Mouse (Mus musculus) layer of hippocampus, adult 9-11 months (tissue): Measurements from ENCODE around the gene Hist1h2bh.
A peak's percentile ranks its signal among the peaks of the same experiment; 100 is the strongest.

Source experiments
- DNase-seq: peaks from one replicate; pipeline ENCODE4 v3.0.0; 2022

Gene Hist1h2bh

GRCm38 (mm10) chr13:23529480-23530165, 13.6 kb downstream of the Hist1h2bh start:
- no peak for DNase-seq

DNA sequence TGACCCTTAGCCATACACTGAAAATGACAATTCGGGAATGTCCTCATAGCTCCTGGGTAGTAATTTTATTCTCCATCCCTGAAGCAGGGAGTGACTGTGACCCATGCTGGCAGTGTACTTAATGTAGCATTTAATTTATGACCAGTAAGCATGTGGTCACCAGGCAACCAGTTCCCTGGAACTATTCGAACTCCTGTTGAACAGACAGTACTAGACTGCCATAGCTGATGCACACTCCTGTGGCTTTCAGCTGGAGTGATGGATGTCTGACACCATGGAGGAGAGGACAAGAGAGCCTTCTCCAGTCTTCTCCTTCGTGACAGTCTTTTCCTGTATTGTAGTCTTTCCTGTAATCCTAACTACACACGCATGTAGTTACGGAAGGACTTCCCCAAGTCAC, 14.2 kb downstream of the Hist1h2bh start:
- no peak for DNase-seq

DNA sequence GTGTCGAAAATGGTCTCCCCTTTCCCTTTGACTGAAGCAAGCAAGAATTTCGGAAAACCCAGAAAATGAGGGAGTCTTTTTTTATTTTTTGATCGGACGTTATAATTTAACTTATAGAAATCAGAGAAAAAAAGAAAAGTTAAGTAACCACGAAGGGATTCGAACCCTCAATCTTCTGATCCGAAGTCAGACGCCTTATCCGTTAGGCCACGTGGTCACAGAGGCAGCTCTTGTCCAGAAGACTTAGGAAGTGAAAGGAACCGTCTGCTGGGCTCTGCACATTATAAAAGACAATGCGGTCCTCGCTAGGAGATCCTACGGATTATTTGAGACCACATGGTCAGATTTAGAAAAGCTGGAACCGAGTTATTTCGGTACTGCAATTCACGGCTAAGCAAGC, 16.9 kb downstream of the Hist1h2bh start:
- DNase-seq, result peak; percentile 89

DNA sequence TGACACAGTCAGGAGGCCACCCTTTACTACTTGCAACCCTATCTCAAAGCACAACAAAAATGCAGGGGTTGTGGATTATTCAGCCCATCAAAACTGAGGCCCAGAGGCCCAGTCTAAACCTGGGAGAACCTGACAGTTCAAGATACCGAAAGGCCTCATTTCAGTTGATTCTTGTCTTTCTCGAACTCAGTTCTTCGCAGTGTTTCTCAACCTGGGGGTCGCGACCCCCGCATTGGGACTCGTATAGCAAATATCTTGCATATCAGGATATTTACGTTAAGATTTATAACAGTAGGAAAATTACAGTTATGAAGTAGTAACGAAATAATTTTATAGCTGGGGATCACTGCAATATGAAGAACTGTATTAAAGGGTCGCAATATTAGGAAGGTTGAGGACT, 17.3 kb downstream of the Hist1h2bh start:
- no peak for DNase-seq

DNA sequence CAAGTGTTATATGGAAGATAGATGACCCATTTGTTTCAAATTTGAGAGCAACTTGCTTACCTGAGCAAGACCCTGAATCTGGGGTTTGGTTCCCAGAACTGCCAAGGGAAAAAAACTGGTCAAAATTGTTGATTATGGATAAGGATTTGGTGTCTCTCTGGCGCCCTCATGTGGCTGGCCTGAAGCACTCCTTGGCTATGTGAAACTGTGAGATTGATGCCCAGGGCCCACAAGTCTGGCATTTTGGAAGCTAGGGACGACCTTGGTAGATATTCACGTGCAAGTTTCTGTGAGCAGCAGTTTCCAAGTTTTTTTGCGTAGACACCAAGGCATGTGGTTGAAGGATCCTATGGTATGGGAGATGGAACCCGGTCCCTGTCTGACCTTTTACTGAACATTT, 18.5 kb downstream of the Hist1h2bh start:
- DNase-seq, result peak; percentile 53

DNA sequence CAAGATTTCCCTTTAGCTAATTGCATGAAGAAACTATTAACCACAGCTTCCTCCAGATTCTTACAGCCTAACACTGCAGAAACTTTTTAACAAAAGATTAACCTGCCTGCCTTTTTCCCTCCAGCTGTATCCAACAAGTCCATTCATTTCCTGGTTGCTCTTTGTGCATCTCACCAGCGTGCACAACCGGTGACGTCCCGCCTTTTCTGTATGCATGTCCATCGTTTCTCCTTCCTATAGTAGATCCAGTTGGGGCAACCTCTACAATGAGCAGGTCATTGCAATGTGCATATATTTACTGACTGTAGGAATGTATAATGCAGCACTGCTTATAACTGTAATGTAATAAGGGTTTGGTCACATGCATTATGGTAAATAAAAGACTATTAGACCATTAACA, 19.2 kb downstream of the Hist1h2bh start:
- DNase-seq, result no peak

- DNase-seq, result peak; percentile 49
These were observed 21.5 kb downstream of the Hist1h2bh start for GRCm38 (mm10) chr13:23521703-23522102.

DNA sequence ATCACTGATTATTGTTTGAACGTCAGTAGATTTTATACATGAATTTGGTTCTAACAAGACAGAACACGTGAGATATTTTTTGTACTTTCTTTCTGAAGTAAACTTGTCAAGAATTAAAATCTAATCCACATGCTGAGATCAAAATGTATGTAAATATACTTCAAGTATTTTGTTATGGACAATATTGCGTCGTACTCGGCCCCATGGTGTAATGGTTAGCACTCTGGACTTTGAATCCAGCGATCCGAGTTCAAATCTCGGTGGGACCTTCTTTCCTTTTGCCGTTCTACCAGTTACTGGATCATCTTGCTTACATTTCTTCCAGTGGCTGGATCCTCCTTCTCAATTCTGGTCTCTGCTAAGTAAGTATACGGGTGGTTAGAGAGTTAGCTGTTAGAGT, 23.8 kb downstream of the Hist1h2bh start:
- peak; percentile 66 for DNase-seq

- peak; percentile 65 for DNase-seq
These were observed 24.3 kb downstream of the Hist1h2bh start for GRCm38 (mm10) chr13:23518885-23519284.

DNA sequence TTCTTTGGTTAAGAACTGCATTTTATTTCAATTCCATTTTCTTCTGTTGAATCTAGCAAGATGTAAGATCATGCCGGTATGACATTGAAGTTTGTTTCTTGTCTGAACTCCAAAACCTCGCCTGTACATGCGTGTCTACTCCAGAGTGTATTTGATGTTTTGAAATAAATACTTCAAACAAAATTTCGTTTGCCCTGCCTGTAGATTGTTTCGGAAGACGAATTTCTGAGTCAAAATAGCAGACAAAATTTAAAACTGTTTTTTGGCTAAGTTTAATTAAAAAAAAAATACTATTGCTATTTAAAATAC, 24.9 kb downstream of the Hist1h2bh start:
- DNase-seq, result no peak

- peak; percentile 87 for DNase-seq
These were observed 25.4 kb downstream of the Hist1h2bh start for GRCm38 (mm10) chr13:23517603-23518294.

DNA sequence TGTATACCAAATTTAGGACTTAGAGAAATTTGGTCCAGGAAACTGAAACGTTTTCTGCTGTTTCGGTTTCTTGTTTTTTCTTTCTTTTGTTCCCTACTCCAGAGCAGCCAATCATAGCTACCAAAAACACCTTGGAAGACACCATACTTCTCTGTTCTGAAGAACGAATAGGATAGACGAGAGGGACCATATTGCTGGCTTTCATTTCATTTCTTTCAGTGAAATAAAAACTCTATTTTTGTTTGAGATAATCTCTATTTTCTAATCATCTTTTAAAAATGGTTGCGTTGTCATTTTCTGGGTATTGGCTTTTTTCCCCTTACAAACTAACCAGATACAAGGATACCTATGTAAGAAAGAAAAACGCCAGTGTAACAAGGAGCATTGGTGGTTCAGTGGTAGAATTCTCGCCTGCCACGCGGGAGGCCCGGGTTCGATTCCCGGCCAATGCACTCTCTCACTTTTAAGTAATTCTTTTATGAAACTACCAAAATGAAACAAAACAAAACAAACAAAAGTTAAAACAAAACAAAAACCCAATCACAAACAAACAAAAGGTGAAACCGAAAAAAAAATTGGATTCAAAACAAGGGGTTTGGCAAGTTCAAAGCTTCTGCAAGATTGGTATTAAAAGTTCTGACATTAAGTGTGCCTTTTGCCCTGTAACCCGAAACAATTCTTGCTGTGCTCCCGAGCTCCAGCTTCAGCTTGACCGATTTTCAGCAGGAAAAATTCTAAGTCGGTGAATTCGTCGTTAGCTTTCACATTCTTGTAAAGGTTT, 26.2 kb downstream of the Hist1h2bh start:
- no peak for DNase-seq

DNA sequence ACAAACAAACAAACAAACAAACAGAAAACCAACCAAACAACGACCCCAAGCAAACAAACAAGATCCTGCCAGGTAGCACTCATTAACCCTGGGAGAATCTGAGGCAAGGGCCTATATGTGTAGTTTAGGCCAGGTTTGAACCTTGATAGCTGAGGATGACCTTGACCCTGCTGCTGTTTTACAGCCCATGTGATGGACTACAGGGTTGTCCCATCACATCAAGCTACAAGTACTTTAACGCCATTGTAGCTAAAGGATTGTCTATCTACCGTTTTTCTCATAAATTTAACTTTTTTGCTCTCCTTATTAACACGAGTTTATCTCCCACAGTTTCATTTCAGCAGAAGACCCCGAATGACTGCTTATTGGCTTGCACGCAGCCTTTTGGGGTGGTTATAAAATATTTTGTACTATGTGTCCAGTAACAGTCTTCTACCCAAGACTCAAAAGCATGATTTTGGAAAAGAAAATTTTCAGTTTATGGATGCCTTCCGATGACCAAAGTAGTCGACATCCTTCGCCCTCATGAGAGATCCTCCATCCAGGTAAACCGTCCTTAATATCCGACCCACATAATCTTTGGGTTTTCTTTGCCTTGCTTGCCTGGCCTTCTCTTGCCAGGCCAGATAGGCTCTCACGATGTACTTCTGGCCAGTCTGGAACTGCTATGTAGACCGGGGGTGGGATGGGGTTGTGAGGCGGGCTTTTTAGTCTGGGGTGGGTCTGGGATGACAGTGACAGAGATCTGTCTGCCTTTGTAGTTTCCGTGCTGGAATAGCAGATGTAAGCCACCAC, 27.2 kb downstream of the Hist1h2bh start:
- no peak for DNase-seq

GRCm38 (mm10) chr13:23515281-23515680, 27.9 kb downstream of the Hist1h2bh start:
- DNase-seq, result no peak

GRCm38 (mm10) chr13:23513517-23513916, 29.7 kb downstream of the Hist1h2bh start:
- DNase-seq, result no peak

DNA sequence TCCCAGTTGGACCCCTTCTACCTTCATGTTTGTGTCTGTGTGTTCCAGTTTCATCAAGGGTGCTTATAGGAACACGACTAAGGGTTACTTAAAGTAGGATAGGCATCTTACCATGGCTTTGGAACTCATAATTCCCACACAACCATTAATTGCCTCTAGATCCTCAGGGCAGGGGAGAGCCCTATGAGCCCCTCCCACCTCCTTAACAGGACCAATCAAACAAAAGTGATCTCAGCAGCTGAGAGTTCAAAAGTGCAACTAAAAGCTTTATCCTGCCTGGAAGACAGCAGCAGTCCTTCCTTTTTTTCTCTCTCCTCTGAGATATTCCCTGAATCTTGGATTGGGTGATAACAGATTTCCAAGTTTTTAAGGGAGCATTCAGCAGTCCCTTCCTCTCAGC, 33.1 kb downstream of the Hist1h2bh start:
- no peak for DNase-seq

- no peak for DNase-seq
These were observed 36.2 kb downstream of the Hist1h2bh start for GRCm38 (mm10) chr13:23506819-23507515.

DNA sequence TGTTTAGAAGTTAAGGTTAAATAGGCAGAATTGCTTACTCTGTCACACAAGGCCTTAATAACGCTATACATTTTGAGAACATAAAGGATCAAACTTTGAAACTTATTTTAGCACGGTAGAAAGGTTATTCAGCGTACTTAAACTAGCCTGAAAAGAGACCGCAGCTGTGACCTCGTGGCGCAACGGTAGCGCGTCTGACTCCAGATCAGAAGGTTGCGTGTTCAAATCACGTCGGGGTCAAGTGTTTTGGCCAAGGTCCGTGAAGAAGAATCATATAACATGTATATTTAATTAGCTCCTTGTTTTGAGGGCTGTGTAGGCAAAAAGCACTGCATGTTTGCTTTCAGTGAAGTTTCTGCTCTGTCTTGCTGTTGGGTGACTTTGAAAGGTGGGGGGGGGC, 36.8 kb downstream of the Hist1h2bh start:
- DNase-seq, result no peak

- no peak for DNase-seq
These were observed 37.4 kb downstream of the Hist1h2bh start for GRCm38 (mm10) chr13:23505662-23506345.

GRCm38 (mm10) chr13:23503797-23504196, 39.4 kb downstream of the Hist1h2bh start:
- no peak for DNase-seq

DNA sequence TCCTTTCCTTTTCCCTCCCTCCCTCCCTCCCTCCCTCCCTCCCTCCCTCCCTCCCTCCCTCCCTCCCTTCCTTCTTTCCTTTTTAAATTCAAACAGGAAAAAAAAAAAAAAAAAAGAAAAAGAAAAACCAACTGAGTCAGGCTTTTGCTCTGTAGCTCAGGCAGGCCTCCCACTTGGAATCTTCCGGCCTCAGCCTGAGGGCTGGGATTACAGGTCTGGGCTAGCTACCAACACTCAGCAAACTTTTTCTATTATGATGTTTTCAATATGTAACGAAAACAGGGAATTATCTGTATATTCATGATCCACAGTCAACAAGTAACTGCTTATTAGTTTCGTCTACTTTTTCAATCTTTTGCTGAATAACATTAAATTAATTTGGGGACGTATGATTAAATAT, 40.3 kb downstream of the Hist1h2bh start:
- DNase-seq, result no peak

- DNase-seq, result no peak
These were observed 41.1 kb downstream of the Hist1h2bh start for GRCm38 (mm10) chr13:23502031-23502567.
